Mouse (Mus musculus) adrenal gland, postnatal 4 days (tissue): Measurements from ENCODE around the gene Fam222b. TPM values are rescaled to one million over a fixed set of nuclear protein-coding genes. Genes with fewer than 3 reads are reported as not detected.
"Not testable (repeated sequence)": the region's sequence is repeated elsewhere in the genome, so short reads cannot be mapped to it uniquely, and the experiment has no call there.

Source experiments
- DNase-seq, 2 experiments: peaks; one replicate each; pipeline ENCODE4 v3.0.0; 2021 to 2022; ENCODE audit warnings: low spot score in 2 of 2, mixed read lengths in 2 of 2
- total RNA-seq, 2 experiments: library from RNA; stranded (reverse); gene quantifications; 2 replicates each; pipeline ENCODE4 v1.2.3; 2021

Gene Fam222b
- total RNA-seq, 2 experiments from 2014 or later: 20.3 to 22.1 TPM

GRCm38 (mm10) chr11:78177903-78178858 is 83.7 kb downstream of the Fam222b start:
- peak; percentile 84 to 93 for DNase-seq

DNA sequence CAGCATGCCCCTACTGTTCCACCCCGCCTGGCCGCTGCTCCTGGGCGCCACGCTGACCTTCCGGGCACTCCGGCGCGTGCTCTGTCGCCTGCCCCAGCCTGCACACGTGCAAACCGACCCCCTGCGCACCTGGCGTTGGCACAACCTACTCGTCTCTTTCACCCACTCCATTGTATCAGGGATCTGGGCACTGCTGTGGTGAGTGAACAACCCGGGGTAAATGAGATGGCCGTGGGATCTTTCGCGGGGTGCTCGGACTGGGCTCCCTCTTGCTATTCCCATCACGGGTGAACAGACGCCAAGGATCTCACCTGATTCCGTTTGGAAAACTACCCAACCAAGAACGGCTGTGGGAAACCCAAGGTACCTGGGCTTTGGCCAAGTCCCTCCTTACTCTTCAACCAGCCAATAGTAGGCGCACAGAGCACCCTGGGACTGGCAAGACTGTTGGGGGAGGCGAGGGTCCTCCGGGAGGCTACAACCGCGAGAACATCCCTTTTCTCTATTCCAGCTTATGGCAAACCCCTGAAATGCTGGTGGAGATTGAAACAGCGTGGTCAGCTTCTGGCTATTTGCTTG is 84.5 kb downstream of the Fam222b start:
- no peak for DNase-seq

DNA sequence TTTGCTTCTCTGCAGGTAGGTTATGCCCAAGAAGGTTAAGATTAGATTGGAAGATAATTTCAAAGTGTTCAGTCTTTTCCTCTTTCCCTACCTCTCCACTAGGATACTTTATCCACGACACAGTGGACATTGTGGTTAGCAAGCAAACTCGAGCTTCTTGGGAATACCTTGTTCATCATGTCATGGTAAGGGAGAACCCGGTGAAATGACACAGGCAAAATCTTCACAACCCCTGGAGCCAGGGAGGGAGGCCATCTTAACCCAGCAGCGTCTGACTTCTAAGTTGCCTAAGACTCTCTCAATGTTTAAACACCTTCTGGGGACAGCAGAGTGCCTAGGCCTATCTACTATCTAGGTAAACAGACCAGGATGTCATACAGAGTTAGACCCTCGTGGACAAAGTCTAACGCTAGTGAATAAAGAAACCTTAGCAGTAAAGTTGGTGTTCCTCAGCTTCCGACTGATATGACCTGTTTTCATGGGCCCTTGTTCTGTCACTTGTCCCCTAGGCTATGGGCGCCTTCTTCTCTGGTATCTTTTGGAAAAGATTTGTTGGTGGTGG is 85.1 kb downstream of the Fam222b start:
- no peak for DNase-seq

DNA sequence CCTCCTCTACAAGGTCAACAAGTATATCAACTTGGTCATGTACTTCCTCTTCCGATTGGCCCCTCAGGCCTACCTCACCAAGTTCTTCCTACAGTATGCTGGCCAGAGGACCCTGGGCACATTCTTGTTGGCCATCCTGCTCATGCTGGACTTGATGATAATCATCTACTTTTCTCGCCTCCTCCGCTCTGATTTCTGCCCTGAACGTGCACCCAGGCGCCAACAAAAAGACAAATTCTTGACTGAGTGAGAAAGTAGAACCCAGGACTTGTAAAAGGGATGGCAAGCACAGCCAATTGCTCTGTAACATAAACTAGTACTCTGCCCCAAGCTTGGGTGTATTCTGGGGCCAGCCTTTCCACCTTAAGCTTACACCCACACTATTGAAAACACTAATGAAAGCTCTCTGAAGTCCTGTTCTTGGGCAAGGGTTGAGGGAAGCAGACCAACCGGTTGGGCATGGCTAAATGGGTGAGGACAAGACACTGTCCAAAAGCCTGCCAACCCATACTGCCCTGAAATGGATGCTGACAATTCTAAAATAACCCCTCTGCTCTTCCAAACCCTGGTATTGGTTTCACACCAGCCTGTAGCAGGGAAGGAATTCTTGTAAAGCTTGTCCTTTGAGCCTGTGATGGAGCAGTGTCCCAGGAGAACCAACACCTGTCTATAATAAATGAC is 85.8 kb downstream of the Fam222b start:
- no peak for DNase-seq

- no peak for DNase-seq
Measured at GRCm38 (mm10) chr11:78181830-78182357, 87.4 kb downstream of the Fam222b start.

DNA sequence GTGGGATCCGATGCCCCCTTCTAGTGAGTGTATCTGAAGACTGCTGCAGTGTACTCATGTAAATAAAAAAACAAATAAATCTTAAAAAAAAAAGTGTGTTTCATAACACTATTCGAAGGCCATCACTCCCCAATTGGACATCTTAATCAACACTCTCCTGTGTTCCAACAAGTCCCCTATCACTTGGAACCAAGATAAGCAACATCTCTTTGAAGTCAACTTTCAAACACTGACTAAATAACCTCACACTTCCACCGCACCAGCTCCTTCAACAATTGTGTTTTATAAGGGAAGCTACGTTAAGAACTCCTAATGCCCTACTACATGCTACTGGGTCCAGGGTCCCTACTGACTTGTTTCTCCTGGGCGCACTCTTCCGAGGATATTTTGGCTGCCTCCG is 88.0 kb downstream of the Fam222b start:
- DNase-seq: no peak

DNA sequence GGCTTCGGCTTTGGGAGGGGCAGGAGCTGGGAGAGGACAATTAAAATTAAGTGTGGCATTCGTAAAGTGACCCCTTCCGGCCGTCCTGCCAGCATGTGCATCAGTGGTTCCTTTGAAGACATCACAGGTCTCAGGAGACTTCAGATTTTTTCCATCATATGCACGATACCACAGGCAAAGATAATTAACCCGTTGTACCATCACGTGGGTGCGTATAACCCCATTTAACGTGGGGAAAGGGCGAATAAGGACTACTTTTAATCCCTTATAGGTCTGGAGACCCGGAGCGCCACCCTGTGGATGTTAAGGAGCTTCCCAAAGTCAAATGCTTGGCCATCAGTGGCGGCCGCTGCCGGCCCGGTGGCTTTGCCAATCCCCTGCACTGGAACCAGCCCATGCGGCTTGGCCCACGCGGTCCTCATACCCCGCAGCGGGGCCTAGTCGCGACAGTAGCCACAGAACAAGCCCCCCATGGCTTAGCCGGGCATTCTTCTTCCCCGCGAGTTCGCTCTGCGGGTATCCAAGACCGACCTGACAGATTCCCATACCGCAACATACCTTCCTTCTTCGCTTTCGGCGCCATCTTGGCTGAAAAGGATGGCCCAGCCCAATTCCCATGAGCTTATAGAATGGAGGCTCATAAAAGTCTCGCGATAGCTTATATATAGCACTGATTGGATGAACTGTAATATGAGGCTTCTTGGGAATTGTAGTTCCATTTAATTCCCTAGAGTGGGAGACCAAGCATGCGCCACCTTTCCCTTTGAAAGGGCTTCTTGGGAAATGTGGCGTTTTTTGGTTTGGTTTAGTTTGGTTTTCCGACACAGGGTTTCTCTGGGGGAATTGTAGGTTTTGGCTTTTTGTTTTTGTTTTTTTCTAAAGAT is 88.7 kb downstream of the Fam222b start, which contains the start of gene Rpl23a:
TSS of gene Rpl23a (minus strand) at position 624 of the 884 bp plus-strand sequence.
- peak; percentile 39 to 72 for DNase-seq

DNA sequence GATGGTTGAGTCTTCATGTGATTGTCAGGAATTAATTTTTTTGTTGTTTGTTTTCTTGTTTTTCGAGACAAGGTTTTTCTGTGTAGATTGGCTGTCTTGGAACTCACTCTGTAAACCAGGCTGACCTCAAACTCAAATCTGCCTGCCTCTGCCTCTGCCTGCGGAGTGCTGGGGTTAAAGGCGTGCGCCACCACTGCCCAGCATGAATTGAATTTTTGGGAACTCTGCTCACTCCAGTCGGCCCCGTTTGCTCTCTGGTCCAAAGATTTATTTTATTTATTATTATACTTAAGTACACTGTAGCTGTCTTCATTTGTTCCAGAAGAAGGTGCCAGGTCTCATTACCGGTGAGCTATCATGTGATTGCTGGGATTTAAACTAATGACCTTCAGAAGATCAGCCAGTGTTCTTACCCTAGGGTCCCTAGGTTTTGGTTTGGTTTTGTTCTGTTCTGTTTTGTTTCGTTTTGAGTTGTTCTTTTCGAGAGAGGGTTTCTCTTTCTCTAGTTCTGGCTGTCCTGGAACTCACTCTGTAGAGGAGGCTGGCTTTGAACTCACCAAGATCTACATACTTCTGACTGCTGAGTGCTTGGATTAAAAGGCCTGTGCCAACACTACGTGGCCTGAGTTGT is 89.5 kb downstream of the Fam222b start:
- no peak for DNase-seq

DNA sequence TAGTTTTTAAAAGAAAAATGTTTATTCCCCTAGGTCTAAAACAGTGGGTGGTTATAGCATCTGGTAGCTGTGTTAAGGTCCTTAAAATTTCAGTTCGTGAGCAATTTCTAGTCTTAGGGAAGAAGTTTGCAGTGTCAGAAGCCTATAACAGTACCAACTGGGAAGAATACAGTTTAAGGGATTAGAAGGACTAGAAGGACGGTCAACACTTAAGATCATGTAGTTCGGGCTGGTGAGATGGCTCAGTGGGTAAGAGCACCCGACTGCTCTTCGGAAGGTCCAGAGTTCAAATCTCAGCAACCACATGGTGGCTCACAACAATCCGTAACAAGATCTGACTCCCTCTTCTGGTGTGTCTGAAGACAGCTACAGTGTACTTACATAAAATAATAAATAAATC is 90.2 kb downstream of the Fam222b start:
- not testable (repeated sequence) for DNase-seq

DNA sequence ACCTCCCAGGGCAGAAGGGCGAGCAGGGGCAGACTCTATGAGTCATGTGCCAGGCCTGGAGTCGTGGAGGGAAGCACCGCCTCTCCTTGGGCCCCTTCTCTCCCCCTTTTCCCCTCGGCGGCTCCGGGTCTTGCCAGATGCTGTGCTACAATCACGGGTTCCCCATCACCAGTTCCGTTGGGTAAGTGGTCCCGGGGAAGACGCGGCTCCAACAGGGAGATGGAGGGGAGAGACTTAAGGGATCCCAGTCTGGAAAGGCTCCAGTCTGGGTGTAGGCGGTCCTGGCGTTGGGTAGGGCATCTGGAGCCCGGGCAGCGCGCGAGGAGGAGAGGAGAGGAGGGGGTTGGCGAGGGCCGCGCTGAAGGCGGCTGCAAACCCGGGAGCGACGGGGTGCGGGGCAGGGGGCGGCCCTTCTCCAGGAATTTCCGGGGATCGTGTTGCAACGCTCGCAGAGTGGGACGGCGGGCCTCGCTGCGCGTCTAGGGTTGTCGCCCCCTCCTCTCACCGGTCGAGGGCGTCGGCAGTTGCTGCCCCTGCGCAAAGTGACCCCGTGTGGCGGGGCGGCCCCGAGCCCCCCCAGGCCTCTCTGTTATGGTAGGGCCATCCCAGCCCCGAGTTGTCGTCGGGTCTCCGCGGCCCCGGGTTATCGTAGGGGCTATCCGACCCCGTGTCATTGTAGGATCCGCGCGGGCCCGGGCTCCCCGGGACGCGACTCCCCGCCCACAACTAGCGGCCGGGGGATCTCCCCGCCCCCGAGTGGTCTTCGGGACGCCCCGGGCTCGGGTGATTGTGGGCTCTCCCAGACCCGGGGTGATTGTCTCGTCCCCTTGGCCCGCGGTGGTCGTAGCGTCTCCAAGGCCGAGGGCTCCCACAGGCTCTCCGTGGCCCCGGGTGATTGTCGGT is 94.1 kb downstream of the Fam222b start, which contains the start of gene Rab34:
TSS of gene Rab34 (plus strand) at position 100 of the 903 bp plus-strand sequence.
- DNase-seq: peak; percentile 62 to 70

- peak; percentile 40 to 51 for DNase-seq
Measured at GRCm38 (mm10) chr11:78189234-78190040, 95.0 kb downstream of the Fam222b start.

GRCm38 (mm10) chr11:78190041-78190440 is 95.6 kb downstream of the Fam222b start:
- no peak for DNase-seq

GRCm38 (mm10) chr11:78193113-78193512 is 98.7 kb downstream of the Fam222b start, which contains the start of gene Proca1:
Proca1 (plus strand) TSS chr11:78193392.
- DNase-seq: no peak

- DNase-seq: peak; percentile 54 to 67
Measured at GRCm38 (mm10) chr11:78194411-78195100, 100.1 kb downstream of the Fam222b start.

GRCm38 (mm10) chr11:78195101-78195863 is 100.8 kb downstream of the Fam222b start:
- DNase-seq: no peak

GRCm38 (mm10) chr11:78202372-78202771 is 107.9 kb downstream of the Fam222b start:
- no peak for DNase-seq
